Mouse (Mus musculus) thymus, adult 18-20 months (tissue): ENCODE measurements around the gene Echdc3.

Source experiments
- DNase-seq, 2 experiments: peaks; one replicate each; pipeline ENCODE4 v3.0.0; 2022; ENCODE audit warnings: mixed read lengths in 2 of 2

Echdc3 gene

DNA sequence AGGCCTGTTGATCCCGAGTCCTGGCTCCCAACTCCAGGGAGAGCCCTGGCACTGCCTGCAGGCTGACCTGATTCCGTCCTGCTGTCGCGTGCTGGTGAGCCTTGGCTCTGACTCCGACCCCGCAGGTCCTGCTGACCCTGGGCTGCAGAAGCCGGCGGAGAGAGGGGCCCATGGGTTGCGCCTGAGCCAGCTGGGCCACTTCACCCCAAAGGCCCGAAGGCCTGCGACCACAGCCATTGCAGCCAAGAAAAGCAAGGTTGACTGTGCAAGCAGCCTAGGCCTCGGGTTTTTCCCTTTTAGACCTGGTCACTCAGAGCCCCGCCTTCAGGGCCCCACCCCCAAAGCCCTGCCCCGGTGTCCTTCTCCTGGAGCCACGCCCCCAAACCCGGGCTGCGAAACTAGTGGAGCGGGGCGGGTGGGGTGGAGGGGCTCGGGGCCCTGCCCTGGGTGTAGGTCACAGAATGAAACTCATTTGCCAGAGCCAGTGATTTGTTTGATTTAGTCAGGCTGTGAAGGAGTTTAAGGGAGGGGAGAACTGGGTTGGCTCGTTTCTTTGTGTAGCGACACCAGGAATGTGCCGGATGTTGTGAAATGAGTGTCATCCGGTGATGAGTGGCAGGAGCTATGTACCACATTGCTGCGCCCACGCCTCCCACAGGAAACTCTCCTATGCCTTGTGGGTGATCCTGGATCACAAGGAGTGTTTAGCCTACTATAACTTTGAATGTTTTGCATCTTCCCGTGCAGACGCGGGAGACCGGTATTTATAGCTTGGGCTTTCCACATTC is at the start of gene Echdc3:
Gene Echdc3, minus strand, starts transcription at position 310 of the 788 bp plus-strand sequence.
- DNase-seq = peak; percentile 33 to 45

DNA sequence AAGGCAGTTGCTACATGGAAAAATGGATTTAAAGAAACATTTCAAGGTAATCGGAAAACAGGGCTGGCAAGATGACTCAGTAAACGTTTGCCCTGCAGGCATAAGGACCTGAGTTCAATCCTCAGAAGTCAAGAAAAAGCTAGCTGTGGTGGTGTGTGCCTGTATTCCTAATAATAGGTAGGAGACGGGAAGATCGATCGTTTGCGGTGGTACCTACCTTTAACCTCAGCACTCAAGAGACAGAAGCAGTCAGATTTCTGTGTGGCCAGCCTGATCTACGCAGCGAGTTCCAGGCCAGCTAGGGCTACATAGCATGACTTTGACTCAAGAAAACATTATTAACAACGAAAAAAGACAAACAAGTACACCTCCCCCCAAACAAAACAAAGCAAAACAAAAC is 48.9 kb upstream of the Echdc3 start:
- no peak for DNase-seq

DNA sequence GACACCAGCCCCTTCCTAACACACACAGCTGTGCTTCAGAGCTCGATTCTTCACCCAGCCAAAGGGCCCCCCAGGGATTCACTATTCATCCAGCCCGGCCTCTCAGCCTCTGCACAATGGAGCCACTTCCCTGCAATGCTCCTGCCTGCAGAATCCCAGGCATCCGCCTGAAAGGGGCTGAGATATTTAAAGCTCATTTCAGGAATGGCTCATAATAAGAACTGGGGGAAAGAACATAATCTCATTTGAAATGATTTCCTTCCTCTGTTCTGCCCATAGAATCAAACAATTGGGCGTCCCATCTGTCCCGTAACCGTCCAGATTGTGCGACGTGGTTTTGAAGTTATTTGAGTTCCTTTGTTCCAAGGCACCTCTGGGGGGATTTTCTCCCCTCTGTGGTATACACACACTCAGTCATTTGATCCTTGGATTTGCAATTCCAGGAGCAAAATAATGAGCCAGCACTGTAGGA is 48.4 kb upstream of the Echdc3 start:
- DNase-seq = no peak

GRCm38 (mm10) chr2:6260661-6261060 is 47.8 kb upstream of the Echdc3 start:
- no peak for DNase-seq

DNA sequence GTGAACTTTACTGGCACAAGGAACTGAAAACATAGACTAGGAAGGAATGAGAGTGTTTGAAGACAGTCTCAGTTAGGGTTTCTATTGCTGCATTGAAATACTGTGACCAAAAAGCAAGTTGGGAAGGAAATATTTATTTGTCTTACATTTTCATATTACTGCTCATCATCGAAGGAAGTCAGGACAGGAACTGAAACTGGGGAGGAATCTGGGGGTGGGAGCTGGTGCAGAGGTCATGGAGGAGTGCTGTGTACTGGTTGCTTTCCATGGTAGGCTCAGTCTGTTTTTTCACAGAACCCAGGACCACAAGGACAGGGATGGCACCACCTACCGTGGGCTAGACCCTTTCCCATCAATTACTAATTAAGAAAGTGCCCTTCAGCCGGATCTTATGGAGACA is 46.3 kb upstream of the Echdc3 start:
- DNase-seq = no peak

DNA sequence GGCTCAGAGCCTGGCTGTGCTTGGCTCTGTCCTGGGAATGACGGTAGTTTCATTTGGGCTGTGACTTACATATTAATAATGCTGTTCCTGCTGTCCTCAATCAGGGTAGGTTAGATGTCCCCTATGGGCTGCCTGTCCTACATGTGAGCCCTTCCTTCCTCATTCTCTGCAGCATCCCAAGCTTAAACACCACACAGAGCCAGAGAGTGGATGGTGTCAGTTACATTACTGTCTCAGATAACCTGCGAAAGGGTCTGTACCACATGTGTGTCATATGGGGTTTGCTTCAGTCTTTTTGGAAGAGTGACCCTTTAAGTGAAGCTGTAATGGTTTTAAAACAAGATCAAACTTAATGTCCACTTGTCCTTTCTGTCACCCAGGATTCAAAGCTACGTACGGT is 45.2 kb upstream of the Echdc3 start:
- no peak for DNase-seq

GRCm38 (mm10) chr2:6257146-6257545 is 44.3 kb upstream of the Echdc3 start:
- DNase-seq = no peak

DNA sequence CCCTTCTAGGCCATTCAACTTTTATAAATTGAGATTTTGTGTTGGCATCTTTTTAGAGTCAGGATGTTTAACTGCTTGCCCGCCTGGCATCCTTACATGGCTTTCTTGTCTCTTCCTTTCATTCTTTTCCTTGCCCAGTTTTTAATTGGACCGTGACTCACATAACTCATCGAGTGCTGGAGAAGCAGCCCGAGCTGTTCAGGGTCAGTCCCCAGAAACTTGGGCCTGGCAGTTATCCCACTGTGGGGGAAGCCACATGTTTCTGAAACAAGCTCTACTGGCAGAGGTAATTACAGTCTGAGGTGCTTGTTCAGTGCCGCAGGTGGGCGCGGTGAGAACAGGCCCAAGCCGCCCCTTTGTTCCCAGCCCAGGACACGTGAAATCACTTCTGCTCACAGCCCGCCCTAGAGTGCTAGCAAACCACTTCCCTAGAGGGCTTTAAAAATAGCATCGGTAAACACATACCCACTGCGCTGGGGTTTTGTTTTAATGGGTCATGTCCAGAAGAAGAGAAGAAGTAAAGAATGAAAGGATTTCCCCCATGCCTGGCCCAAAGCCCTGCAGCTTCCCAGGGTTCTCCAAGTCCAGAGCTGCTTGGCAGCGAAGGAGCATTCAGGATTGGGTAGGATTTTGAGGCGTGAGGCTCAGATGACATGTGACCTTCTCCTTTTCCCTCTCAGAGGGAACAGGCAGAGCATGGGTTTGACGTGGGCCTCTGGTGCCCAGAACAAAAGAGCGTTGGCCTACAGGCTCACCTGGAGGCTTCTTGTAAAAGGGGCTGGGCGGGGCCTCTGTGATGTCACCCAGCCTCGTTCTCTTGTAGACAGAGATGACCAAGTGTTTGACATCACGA is 43.4 kb upstream of the Echdc3 start:
- DNase-seq = peak in 1 of 2 experiments; percentile 26

DNA sequence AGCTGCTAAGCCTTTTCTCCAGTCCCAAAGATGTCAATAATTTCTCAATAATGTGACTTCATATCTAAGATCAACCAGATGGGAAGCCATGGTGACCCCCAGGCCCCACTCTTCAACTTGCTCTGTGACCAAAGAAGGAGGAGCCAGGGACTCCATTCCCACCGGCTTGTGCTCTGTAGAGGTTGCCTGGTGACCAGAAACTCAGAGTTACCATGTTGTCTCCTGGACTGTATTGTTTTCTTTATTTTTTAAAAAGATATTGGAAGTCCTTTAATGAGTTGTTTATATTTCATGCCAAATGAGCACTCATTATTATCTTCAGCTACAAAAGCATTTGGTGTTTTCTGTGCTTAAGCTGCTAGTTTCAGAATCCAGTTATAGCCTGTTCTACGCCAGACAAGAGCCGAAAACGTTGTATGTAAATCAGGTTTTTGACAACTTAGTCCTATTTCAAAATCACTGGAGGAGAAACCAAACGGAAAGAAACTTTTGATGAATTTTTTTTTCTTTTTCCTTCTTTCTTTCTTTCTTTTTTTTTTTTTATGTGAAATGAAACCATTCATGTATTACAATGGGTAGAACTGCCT is 42.7 kb upstream of the Echdc3 start:
- no peak for DNase-seq

GRCm38 (mm10) chr2:6252491-6252890 is 39.7 kb upstream of the Echdc3 start:
- no peak for DNase-seq

GRCm38 (mm10) chr2:6251076-6251496 is 38.3 kb upstream of the Echdc3 start:
- DNase-seq = no peak

DNA sequence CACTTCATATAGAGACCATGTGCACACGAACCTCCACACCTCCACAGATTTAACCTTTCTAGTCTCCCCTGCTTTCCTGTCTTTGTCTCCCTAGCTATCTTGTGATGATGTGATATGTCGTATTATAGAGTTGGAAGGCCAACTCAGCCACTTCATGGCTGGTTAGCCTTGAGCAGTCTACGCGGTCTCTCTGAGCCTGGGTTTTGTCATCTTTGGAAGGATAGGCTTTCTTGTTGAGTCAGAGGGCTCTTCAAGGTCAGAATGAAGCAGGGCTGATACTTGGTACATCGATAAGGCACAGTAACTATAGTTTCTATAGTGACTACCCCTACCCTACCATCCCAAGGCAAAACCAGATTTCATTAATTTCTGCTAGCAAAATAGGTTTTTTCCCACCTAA is 28.6 kb upstream of the Echdc3 start:
- no peak for DNase-seq

- DNase-seq = no peak
Observed at GRCm38 (mm10) chr2:6240072-6240471, 27.2 kb upstream of the Echdc3 start.

GRCm38 (mm10) chr2:6239333-6239732 is 26.5 kb upstream of the Echdc3 start:
- no peak for DNase-seq

DNA sequence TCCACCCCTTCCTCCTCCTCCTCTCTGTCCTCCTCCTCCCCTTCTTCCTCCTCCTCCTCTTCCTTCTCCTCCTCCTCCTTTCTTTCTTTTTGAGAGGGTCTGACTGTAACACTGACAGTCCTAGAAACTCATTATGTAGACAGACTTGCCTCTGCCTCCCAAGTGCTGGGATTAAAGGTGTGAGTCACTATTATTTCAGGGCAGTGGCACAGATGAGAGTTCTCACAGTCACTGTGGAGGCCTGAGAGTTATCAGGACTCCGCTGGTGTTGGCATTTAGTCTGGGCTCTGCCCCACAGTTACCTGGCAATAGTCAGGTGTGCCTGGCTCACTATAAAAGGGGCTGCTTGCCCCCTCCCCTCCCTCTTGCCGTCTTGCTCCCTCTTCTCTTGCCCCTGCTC is 25.8 kb upstream of the Echdc3 start:
- no peak for DNase-seq

DNA sequence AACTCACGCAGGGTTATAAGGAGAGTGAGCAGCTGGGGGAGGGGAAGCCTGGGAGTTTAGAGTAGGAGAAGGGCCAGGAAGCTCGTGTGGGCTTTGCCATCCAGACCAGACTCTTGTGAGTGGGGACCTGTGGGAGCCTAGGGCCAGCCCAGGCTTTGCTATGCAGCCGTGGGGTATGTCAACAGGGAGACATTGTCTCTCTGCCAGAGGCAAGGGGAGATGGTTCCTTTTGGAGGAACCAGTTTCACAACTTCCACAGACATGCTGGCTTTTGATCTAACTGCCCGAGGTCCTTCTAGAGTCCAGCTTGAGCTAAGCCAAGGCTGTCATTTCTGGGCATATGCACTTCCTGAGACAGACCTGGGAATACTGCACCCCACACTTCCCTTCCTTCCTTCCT is 25.4 kb upstream of the Echdc3 start:
- DNase-seq = no peak

- DNase-seq = no peak
Observed at GRCm38 (mm10) chr2:6233353-6233752, 20.5 kb upstream of the Echdc3 start.

DNA sequence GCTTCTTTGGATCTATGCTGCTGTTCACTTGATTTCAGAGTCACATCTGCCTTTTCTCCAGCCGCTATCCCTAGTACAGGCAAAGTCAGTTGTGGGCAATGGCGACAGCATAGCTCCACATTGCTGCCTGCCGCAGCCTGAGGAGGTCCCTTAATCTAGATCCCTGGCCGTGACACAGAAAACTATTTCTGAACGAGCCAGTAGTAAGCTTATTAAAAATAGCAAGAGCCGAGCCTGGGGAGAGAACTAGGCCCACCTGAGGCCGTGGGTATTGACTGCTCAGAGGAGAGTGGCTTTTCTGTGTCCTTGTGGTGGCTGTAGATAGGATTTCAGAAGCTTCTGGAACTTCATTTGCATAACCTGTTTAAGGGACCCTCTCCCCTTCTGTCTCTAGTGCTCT is 19.9 kb upstream of the Echdc3 start:
- DNase-seq = no peak

DNA sequence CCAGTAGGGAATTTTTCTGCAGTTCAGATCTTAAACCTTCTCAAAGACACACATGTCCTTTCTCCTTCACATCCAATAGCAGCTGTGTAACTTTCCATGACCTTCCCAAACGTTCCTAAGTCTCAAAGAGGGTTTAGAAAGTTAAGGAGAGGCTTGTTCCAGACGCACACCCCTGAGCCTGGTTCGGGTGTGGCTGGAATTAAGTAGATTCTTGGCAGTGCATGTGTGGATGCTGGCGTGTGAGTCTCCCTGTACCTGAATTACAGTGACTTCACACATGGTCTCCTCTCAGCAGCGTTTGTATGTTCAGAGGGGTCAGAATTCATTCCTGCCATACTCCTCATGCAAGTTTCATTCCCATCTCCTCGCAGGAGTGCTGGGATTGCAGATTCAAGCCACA is 18.0 kb upstream of the Echdc3 start:
- no peak for DNase-seq

DNA sequence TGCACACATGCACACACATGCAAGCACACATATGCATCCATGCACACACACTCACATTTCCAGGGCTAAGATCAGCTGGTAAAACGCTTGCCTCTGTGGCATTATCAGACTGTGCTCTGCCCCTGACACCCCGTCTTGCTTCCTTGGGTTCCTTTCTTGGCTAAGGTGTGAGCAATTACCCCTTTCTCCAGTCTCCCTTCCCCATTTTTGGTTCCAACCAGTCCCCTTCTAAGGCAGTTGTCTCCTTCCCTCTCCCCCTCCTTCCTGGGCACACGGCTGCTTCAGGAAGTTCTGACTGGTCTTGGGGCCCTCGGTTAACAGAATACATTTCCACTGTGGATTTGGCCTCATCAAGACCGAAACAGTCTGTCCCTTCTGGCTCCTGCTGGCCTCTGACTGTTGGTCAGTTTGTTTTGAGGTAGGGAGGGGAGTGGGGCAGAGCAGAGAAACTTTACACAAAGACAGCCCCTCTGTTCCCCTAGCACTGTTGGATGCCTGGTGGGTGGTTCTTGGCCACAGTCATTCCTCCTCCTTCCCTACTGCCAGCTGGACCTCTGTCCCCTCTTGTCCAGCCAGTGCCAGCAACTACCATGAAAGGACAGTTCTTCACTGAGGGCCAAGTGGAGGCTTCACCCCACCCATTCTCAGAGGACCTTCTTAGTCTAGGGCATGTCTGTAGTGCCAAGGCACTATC is 16.9 kb upstream of the Echdc3 start:
- DNase-seq = no peak

DNA sequence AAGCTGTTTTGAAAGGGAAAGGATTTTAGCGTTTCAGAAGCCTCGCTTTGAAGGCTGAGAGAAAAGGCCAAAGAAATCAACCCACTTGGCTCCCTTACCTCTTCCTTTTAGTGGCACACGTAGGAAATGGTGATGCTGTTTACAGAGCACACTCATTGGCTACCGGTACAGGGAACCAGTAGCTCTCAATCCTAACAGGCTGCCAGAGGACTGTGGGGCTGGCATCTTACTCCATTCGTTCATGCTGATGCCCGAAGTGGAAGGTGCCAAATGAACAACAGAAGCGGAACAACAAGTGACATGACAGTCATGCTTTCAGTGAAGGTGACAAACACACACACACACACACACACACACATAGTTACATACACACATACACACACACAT is 14.2 kb upstream of the Echdc3 start:
- DNase-seq = no peak

DNA sequence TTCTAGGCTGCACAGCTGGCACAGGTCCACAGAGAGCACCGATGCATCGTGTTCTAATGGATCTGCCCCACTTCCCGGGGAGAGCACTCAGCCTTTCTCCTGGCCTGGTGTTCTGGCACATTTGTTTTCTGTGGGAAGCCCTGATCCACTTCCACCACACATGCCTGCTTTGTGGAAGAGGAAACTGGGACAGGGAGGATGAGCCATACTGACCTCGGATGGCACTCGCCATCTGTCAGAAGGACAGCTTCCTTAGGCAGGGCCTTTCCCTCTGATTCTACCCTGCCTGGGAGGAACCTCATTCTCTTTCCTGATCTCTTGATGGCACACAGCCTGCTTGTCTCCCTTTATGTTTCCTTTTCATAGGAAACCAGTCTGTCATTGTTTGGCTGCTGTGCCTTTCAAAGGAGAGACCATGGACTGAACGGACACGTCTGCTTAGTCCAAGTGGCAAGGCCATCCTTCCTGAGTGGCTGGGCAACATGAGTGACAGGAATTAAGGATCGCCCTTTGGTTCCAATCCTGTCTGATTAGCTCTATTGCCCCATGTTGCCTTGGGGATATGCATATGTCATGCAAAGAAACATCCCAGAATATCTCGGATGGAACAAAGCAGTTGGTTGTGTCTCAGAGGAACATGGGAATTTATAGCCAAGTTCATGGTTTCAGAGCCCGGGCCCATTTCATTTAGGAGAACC is 13.7 kb upstream of the Echdc3 start:
- no peak for DNase-seq
